Mouse (Mus musculus) lung, postnatal 14 days (tissue): Measurements from ENCODE around the gene Gal3st4.
A peak's percentile ranks its signal among the peaks of the same experiment; 100 is the strongest.

Experiments used
- DNase-seq: peaks from one replicate; pipeline ENCODE4 v3.0.0; 2021

The Gal3st4 gene

DNA sequence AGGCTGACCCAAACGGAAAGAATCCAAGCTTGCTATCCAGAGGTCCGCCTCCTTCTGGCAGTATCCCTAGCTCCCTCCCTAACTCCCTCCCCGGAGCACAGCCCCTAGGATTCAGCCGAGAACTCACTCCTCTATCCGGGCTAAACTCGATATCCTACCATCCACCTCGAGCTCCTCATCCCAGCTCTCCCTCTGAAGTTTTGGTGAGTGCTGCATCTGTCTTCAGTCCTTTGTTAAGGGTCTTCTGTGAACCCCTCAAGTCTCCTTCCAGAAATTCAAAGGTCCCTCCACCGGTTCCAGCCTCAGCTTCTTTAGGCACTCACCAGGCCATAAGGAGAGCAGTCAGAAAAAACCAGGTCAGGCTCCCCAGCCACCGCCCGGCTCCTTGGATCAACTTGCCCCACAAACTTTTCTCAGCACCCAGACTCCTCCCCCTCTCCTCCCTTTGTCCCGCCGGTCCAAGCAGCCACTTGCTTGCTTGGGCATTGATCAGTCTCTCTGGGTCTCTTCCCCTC lies at the start of gene Gal3st4:
Gene Gal3st4, minus strand, starts transcription at position 432 of the 515 bp plus-strand sequence.
- DNase-seq = no peak

GRCm38 (mm10) chr5:138312795-138313194 lies 40.2 kb upstream of the Gal3st4 start:
- DNase-seq = no peak

- DNase-seq = no peak
Observed at GRCm38 (mm10) chr5:138299613-138300012, 27.0 kb upstream of the Gal3st4 start.

DNA sequence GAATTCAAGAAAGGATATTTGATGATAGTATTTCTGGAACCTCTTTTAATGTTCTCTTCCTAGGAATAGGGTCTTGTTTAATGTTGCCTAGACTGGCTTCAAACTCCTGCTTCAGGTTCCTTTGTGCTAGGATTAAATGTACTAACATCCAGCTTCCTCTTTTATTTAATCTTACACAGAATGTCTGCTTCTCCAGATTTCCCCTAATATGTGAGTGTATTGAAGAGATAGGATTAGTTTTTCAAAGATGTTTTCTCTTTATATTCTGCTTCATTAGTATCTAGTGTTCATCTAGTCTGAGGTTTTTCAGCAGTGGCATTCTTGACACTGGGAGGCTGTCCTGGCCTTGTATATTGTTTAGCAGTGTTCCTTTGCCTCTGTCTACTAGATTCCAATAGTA lies 21.5 kb upstream of the Gal3st4 start:
- DNase-seq = no peak

- no peak for DNase-seq
Observed at GRCm38 (mm10) chr5:138291638-138292037, 19.0 kb upstream of the Gal3st4 start.

DNA sequence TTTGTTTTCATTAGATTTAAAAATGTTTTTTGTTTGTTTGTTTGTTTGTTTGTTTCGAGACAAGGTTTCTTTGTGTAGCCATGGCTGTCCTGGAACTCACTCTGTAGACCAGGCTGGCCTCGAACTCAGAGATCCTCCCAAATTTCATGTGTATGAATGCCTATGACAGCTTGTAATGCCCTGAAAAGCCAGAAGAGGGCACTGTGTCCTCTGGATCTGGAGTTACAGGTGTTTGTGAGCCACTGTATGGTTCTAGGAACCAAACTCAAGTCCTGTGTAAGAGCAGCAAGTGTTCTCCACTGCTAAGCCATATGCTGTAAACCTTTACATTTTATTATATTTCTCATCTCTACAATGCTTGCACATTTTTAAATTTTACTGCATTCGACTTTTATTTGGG lies 15.2 kb upstream of the Gal3st4 start:
- no peak for DNase-seq

- DNase-seq = no peak
Observed at GRCm38 (mm10) chr5:138283540-138283939, 10.9 kb upstream of the Gal3st4 start.

DNA sequence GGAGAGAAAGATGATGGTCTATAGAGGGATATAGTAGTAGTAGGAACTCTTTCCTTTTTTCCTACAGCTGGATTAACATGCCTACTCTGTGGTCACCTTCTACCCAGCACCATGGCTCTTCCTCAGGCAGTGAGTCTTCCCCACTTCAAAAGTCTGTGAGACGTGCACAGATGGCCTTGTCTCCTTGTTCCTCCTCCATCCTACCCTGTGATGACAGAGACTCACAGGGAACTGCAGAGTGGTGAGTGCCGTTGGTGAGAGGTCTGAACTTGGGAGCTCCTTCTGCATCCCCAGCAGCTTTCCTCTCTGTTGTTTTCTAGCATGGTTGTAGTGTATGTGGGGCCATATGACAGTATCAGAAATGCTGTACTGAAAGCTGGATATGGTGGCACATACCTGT lies 9.2 kb upstream of the Gal3st4 start:
- no peak for DNase-seq

DNA sequence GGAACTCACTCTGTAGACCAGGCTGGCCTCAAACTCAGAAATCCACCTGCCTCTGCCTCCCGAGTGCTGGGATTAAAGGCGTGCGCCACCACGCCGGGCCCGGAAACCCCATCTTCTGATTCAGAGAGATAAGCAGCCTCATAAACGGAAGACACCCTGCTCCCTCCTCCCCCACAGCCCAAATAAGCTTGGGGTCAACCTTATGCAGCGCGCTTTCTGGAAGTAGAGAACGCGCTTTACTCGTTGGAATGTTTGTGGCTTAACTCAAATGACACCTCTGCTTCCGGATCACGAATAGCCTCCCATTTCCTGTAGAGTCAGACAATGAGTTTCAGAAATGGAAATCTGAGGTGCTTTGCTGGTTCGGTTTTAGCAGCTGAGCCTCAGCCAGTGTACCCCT lies 8.2 kb upstream of the Gal3st4 start:
- no peak for DNase-seq

DNA sequence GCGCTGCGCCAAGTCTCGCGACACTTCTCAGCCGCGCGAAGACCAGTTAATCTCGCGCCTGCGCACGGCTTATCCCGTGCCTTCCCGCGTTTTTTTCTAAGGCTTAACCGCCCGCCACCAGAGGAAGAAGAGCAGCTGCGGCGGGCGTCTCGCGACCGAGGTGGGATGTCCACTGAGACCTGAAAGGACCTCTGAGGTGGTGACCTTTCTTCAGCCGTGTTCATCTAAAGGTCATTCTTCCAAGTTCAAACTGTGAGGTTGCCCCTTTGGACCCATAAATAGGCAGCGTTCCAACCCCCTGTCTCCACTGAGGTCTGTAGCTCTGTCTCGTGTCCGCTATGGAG lies 7.8 kb upstream of the Gal3st4 start:
- no peak for DNase-seq

GRCm38 (mm10) chr5:138279585-138280424 lies 7.2 kb upstream of the Gal3st4 start, which contains the start of the genes Gm43720, Gpc2 and Stag3:
Gene Gm43720 (minus strand): TSS chr5:138279958.
Gene Gpc2 (minus strand): TSS chr5:138280005.
Gene Stag3 (plus strand): TSS chr5:138280240.
- peak; percentile 83 for DNase-seq

GRCm38 (mm10) chr5:138277994-138278393 lies 5.4 kb upstream of the Gal3st4 start:
- no peak for DNase-seq

GRCm38 (mm10) chr5:138275216-138276050 lies 2.8 kb upstream of the Gal3st4 start:
- DNase-seq = no peak

DNA sequence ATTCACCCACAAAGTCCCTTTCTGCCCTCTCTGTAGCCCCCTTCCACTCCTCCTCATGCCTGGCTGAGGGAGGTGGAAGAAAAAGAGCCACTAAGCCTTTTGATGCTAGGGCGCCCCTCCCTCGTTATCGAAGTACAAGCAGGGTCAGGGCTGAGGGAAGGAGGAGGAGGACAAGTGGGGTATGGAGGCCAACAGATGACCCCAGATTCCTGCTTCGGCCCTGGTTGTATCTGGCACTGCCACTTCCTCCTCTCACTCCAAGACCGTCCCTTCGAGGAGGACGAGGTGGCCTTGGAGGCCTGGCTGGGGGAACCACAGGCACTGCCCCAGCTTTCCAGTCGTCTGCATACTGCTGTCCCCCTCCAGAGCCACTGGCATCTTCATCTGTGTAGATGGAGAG lies 1.5 kb upstream of the Gal3st4 start:
- no peak for DNase-seq

DNA sequence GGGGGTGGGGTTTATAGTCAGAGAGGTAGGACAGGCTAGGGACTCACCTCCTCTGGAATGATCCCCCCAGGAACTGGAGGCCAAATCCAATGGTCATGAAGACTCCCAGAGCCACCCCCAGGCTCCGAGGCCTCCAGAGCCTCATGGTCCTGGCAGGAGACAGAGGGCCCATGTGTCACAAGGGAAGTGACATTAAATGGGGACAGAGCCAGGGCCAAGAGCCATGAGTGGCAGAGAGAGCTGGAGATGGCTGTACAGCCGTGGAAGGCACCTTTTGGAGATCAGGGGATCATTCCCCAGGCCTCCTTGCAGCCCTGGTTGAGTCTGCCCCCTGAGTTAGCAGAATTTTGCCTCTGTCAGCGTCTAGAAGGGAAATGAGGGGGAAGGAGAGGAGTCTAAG lies 1.4 kb downstream of the Gal3st4 start:
- no peak for DNase-seq

DNA sequence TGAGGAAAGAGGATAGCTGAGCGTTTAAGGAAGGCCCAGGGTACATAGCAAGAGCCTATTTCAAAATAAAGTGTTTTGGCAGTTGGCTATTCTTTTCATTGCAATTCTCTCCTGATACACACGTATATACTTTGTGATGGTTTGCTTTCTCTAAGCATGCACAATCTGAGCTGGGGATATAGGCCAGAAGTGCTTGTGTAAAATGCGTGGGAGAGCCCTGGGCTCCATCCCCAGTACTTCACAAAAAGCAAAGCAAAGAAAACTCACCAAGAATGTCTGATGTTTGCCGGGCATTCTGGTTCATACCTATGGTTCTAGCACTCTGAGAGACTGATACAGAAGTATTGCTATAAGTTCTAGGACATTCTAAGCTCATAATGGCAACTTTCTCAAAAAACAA lies 3.7 kb downstream of the Gal3st4 start:
- no peak for DNase-seq

GRCm38 (mm10) chr5:138267114-138267513 lies 5.5 kb downstream of the Gal3st4 start:
- DNase-seq = no peak

DNA sequence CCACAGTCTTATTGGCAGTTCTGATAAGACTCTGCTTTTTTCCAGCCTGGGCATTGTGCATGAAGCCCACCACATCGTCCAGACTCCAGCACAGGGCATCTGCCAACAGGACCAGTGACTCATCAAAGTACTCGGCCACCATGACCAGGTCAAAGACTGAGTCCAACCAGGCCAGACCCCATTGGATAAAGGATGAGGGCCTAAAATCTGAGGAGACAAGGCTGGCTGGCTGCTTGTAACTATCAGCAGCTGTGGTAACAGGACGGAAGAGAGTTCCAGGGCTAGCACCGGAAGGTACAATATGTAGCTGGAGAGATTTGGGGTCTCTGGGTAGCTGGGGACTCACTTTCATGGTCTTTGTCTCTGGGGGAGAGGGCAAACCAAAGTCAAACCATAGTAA lies 6.9 kb downstream of the Gal3st4 start:
- DNase-seq = no peak

- no peak for DNase-seq
Observed at GRCm38 (mm10) chr5:138264207-138264578, 8.4 kb downstream of the Gal3st4 start.

DNA sequence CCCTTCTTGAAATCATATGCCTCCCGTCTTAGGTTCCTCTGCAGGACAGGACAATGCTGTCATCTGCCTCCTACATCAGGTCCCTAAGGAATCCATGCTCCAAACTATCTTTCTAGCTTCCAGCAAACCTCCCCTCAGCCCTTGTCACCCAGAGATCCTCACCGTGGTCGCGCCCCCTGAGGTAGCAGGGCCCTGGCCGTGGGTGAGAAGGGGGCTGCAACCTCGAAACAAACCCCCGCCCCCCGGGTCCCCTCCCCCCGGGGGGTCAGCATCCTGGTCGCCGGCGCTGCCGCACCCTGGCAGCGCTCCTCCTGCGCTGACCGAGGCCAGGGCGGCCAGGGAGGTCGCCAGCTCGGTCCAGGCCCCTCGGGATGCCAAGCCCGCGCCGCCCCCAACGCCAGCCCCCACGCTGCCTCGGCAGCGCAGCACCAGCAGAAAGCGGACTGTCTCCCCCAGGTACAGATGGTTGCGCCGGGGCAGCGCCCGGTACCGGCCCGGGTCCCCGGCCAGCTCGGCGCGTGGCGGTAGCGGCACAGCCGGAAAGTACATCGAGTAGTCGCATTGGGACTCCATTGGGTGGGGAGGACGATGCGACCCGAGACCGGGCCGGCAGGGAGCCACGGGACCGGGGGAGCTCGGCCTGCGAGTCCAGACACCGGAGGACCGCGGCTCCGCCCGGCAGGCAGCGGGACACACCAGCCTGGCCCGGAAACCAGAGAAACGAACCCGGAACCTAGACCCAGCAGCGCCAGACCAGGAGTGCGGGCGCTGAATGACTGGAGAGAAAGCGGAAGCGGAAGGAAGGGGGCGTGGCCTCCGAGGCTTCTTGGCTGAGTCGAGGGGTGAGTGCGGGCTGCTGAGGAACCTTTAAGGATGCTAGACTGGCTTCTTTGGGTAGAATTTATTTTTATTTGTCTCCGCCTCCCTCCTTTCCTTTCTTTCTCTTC lies 9.1 kb downstream of the Gal3st4 start, which contains the start of gene BC037034:
Gene BC037034, minus strand, starts transcription at position 774 of the 947 bp plus-strand sequence.
- peak; percentile 93 for DNase-seq

GRCm38 (mm10) chr5:138262582-138263240 lies 9.9 kb downstream of the Gal3st4 start:
- no peak for DNase-seq

DNA sequence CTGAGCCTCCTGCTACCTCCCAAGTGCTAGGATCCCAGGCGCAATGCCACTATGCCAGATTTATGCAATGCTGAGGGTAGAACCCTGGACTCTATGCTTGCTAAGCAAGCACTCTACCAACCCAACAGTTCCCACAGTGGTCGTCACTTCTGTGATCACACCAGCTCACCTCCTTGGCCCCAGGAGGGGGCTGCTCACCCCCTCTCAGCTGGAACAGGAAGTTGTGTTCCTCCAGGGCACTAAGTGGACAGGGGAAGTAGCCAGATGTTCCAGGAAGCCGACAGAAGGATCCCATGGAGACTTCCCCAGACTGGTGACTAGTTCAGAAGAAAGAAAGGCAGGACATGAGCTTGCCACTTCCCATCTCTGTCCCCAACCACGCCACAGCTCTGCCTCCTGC lies 10.6 kb downstream of the Gal3st4 start:
- DNase-seq = no peak
